Mouse (Mus musculus) ES-E14 (cell line): Measurements from ENCODE around the gene Grid2ip. TPM values are rescaled to one million over a fixed set of nuclear protein-coding genes. Genes with fewer than 3 reads are reported as not detected.

ENCODE experiments used
- DNase-seq: peaks from one replicate; pipeline ENCODE4 v3.0.0-alpha.2; 2013; ENCODE audit warnings: low read depth, low spot score
- H3K27ac ChIP-seq: 2 replicates; pipeline ENCODE4 v1.5.1; 2012; ENCODE audit warnings: low read depth, mild to moderate bottlenecking, low read length, moderate library complexity, mixed read lengths; ENCODE audit not compliant: poor library complexity, insufficient read depth, severe bottlenecking
- H3K36me3 ChIP-seq: 2 replicates; pipeline ENCODE4 v1.6.1; 2012; ENCODE audit warnings: mild to moderate bottlenecking, low read length, moderate library complexity, mixed read lengths; ENCODE audit not compliant: control insufficient read depth, poor library complexity, insufficient read depth, severe bottlenecking
- H3K4me1 ChIP-seq, 2 experiments: fragments of 150-350 bp in 1 of 2; sonication (generic) in 1 of 2; 2 replicates each; pipeline ENCODE4 v1.6.1; 2012; ENCODE audit warnings: low read length in 2 of 2, mild to moderate bottlenecking in 1 of 2, mixed read lengths in 1 of 2; ENCODE audit not compliant: control insufficient read depth in 2 of 2, insufficient read depth in 2 of 2, poor library complexity in 1 of 2
- H3K4me3 ChIP-seq, 2 experiments: fragments of 150-350 bp in 1 of 2; sonication (generic) in 1 of 2; 2 replicates each; pipeline ENCODE4 v1.5.1; 2012; ENCODE audit warnings: low read length in 2 of 2, low read depth in 1 of 2, mild to moderate bottlenecking in 1 of 2, mixed read lengths in 1 of 2; ENCODE audit not compliant: insufficient read depth in 1 of 2, poor library complexity in 1 of 2, severe bottlenecking in 1 of 2
- H3K9ac ChIP-seq: 2 replicates; pipeline ENCODE4 v1.6.1; 2012; ENCODE audit warnings: low read depth, mild to moderate bottlenecking, low read length, mixed read lengths; ENCODE audit not compliant: poor library complexity, insufficient read depth, severe bottlenecking
- H3K9me3 ChIP-seq: fragments of 150-350 bp; sonication (generic); 2 replicates; pipeline ENCODE4 v1.6.1; 2012; ENCODE audit warnings: low read depth, mild to moderate bottlenecking, low read length; ENCODE audit not compliant: control insufficient read depth, insufficient read depth
- CHD2 ChIP-seq: IDR thresholded peaks from 2 replicates; pipeline ENCODE4 v1.6.1; 2014; ENCODE audit warnings: mild to moderate bottlenecking, low read depth, low read length, inconsistent platforms
- HCFC1 ChIP-seq: IDR thresholded peaks from 2 replicates; pipeline ENCODE4 v1.6.1; 2012; ENCODE audit warnings: low read length, inconsistent platforms, borderline replicate concordance; ENCODE audit not compliant: insufficient read depth
- MAFK ChIP-seq: IDR thresholded peaks from 2 replicates; pipeline ENCODE4 v1.6.1; 2014; ENCODE audit warnings: mild to moderate bottlenecking, low read depth, low read length, inconsistent platforms; ENCODE audit not compliant: insufficient read depth
- ZC3H11A ChIP-seq: IDR thresholded peaks from 2 replicates; pipeline ENCODE4 v1.6.1; 2012; ENCODE audit warnings: low read depth, mild to moderate bottlenecking, inconsistent platforms, low read length, borderline replicate concordance
- ZNF384 ChIP-seq: IDR thresholded peaks from 2 replicates; pipeline ENCODE4 v1.6.1; 2012; ENCODE audit warnings: low read depth, low read length, inconsistent platforms
- in situ Hi-C, 2 experiments: fragments of 600-800 bp; cut with MboI; formaldehyde crosslinking; loops; one replicate each; pipeline ENCODE4 v1.15.1; 2025; ENCODE audit warnings: low sequenced_read_pairs in 2 of 2, inconsistent platforms in 1 of 2; ENCODE audit not compliant: unreplicated experiment in 2 of 2
- total RNA-seq: library from RNA; depleted of rRNA; stranded (reverse); fragments of 300-350 nt; gene quantifications from 2 replicates; pipeline ENCODE4 v1.2.3, GENCODE M21; 2012

Gene Grid2ip
- total RNA-seq, 1 experiment, result 0.58 TPM

- TF ChIP-seq CHD2, result no peak
- no peak for TF ChIP-seq MAFK
- TF ChIP-seq HCFC1, result no peak
- no peak for TF ChIP-seq ZNF384
- TF ChIP-seq ZC3H11A, result no peak
- in situ Hi-C loops, result no loop called here
These were observed 53.8 kb downstream of the Grid2ip start for GRCm38 (mm10) chr5:143410841-143411395.

GRCm38 (mm10) chr5:143421484-143421883 is 64.3 kb downstream of the Grid2ip start:
- no peaks in the 10 kb centered on the region for H3K4me1 ChIP-seq
- no peak for DNase-seq
- TF ChIP-seq ZC3H11A (no peak), CHD2 (no peak), HCFC1 (no peak), MAFK (no peak), ZNF384 (no peak)
- no peak overlapping the region for H3K27ac ChIP-seq
- no peaks in the 10 kb centered on the region for H3K9me3 ChIP-seq
- H3K9ac ChIP-seq, result no peak overlapping the region
- peaks cover 36% of the 10 kb centered on the region for H3K36me3 ChIP-seq
- in situ Hi-C loops, result no loop called here
- H3K4me3 ChIP-seq, result no peak overlapping the region

More at GRCm38 (mm10) chr5:143410841-143411395, 53.8 kb downstream of the Grid2ip start:
- no peak overlapping the region for H3K4me3 ChIP-seq
- H3K4me1 ChIP-seq, result peaks cover 2% of the 10 kb centered on the region in 2 experiments; a peak in 1 of 4 replicates
- H3K27ac ChIP-seq, result no peak overlapping the region
- peaks cover 9% of the 10 kb centered on the region for H3K36me3 ChIP-seq
- no peak overlapping the region for H3K9ac ChIP-seq
- DNase-seq, result no peak
- no peaks in the 10 kb centered on the region for H3K9me3 ChIP-seq

GRCm38 (mm10) chr5:143422990-143423389 is 65.9 kb downstream of the Grid2ip start:
- Histone ChIP-seq H3K27ac (no peak overlapping the region), H3K4me3 (no peak overlapping the region), H3K36me3 (peaks cover 30% of the 10 kb centered on the region), H3K9me3 (no peaks in the 10 kb centered on the region), H3K4me1 (no peaks in the 10 kb centered on the region), H3K9ac (no peak overlapping the region)
- DNase-seq, result no peak
- TF ChIP-seq ZC3H11A (no peak), HCFC1 (no peak), CHD2 (no peak), MAFK (no peak), ZNF384 (no peak)
- in situ Hi-C loops, result no loop called here

- in situ Hi-C loops, result no loop called here
- H3K4me3 ChIP-seq, result no peak overlapping the region
- no peak for TF ChIP-seq CHD2
- TF ChIP-seq ZNF384, result peak; percentile 54
- peak; percentile 33; the same call in 1 of the 2 replicates for TF ChIP-seq MAFK
- peaks cover 22% of the 10 kb centered on the region for H3K36me3 ChIP-seq
- no peak overlapping the region for H3K9ac ChIP-seq
- H3K9me3 ChIP-seq, result no peaks in the 10 kb centered on the region
- H3K4me1 ChIP-seq, result no peaks in the 10 kb centered on the region
- no peak overlapping the region for H3K27ac ChIP-seq
- peak; percentile 46 for DNase-seq
These were observed 66.9 kb downstream of the Grid2ip start for GRCm38 (mm10) chr5:143423899-143424519.

GRCm38 (mm10) chr5:143434421-143434820 is 77.3 kb downstream of the Grid2ip start:
- Histone ChIP-seq H3K9ac (no peak overlapping the region), H3K36me3 (no peaks in the 10 kb centered on the region), H3K9me3 (no peaks in the 10 kb centered on the region), H3K27ac (no peak overlapping the region), H3K4me3 (no peak overlapping the region), H3K4me1 (no peaks in the 10 kb centered on the region)
- DNase-seq, result peak; percentile 84
- no peak for TF ChIP-seq ZNF384
- peak; percentile 93 for TF ChIP-seq ZC3H11A
- peak; percentile 19; the same call in 1 of the 2 replicates for TF ChIP-seq HCFC1
- TF ChIP-seq CHD2, result no peak
- no peak for TF ChIP-seq MAFK
- in situ Hi-C loops, result no loop called here
